Mouse (Mus musculus): Measurements from ENCODE around the gene Creg2. TPM values are rescaled to one million over a fixed set of nuclear protein-coding genes. Genes with fewer than 3 reads are reported as not detected.
A peak's percentile ranks its signal among the peaks of the same experiment; 100 is the strongest.
"Not testable (repeated sequence)": the region's sequence is repeated elsewhere in the genome, so short reads cannot be mapped to it uniquely, and the experiment has no call there.

Gene Creg2
- total RNA-seq, 4 experiments from 2014 or later = 0.03 to 0.05 TPM; not detected in 2

GRCm38 (mm10) chr1:39598726-39599125, 52.5 kb downstream of the Creg2 start:
- no peak for DNase-seq (ENCODE audit: low spot score)

- not testable (repeated sequence) for DNase-seq (ENCODE audit: low spot score)
Observed at GRCm38 (mm10) chr1:39597135-39597534, 54.1 kb downstream of the Creg2 start.

GRCm38 (mm10) chr1:39593836-39594235, 57.4 kb downstream of the Creg2 start:
- no peak for DNase-seq (ENCODE audit: low spot score)

DNA sequence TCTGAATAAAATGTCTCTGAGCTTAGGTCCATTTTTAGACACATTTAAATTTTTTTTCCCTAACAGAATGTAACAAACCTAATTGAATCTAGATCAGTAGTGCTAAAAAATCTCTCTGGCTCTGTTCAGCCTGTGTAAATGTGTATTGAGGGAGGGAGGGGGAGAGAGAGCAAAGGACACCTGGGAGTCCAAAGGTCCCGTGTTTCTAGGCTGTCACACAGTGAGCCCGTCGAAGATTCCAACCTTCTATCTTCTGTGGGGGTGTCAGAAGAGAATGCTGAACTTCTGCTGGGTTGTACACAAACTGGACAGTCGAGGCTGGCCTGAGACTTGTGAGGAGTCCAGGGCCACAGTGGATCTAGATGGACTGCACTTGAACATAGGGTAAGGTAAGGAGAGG, 59.2 kb downstream of the Creg2 start:
- DNase-seq (ENCODE audit: low spot score) = no peak

- DNase-seq (ENCODE audit: low spot score) = not testable (repeated sequence)
Observed at GRCm38 (mm10) chr1:39591557-39591956, 59.7 kb downstream of the Creg2 start.

DNA sequence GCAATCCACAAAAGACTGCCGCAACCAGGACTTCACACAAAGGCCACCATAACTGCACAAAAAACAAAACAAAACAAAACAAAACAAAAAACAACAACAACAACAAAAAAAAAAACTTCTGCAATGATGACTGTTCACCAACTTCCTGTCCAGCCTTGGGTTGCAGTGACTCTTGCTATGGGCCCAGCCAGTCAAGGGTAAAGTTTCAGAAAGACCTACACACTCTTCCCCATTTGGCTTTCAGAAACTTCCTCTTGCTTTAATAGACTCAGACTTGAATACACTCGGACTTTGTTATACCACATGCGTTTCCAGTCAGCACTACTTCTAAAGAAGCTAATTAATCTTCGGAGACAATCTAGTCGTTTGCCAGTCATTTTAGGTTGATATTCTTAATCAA, 61.1 kb downstream of the Creg2 start:
- no peak for DNase-seq (ENCODE audit: low spot score)

- DNase-seq (ENCODE audit: low spot score) = no peak
Observed at GRCm38 (mm10) chr1:39585416-39585815, 65.9 kb downstream of the Creg2 start.

- DNase-seq (ENCODE audit: low spot score) = no peak
Observed at GRCm38 (mm10) chr1:39583173-39583572, 68.1 kb downstream of the Creg2 start.

GRCm38 (mm10) chr1:39581215-39581614, 70.1 kb downstream of the Creg2 start:
- DNase-seq (ENCODE audit: low spot score) = no peak

GRCm38 (mm10) chr1:39579139-39579538, 72.1 kb downstream of the Creg2 start:
- DNase-seq (ENCODE audit: low spot score) = peak; percentile 21

- DNase-seq (ENCODE audit: low spot score) = no peak
Observed at GRCm38 (mm10) chr1:39578446-39578845, 72.8 kb downstream of the Creg2 start.

DNA sequence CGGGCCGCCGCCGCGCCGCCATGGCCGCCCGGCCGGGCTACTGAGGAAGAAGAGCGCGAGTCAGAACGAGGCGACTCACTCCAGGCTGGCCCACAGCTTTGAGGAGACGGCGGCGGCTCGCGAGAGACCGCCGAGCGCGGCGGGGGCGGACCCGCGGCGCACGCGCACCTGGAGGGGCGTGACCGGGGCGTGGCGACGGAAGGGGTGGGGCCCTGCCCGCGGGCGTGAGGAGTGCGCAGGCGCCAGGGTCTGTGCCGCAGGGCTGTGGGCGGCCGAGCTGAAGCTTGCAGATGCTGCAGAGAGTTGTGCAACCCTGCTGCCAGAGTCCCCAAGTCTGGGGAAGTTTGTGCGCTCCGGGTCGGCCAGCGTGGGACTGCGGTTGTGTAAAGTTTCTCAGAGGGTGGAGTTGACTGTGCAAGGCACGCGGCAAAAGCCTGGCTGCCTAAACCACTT, 74.0 kb downstream of the Creg2 start, which contains the start of gene Rnf149:
Gene Rnf149, minus strand, starts transcription at position 153 of the 453 bp plus-strand sequence.
- DNase-seq (ENCODE audit: low spot score) = peak; percentile 92

GRCm38 (mm10) chr1:39576431-39577243, 74.6 kb downstream of the Creg2 start:
- DNase-seq (ENCODE audit: low spot score) = peak; percentile 25

DNA sequence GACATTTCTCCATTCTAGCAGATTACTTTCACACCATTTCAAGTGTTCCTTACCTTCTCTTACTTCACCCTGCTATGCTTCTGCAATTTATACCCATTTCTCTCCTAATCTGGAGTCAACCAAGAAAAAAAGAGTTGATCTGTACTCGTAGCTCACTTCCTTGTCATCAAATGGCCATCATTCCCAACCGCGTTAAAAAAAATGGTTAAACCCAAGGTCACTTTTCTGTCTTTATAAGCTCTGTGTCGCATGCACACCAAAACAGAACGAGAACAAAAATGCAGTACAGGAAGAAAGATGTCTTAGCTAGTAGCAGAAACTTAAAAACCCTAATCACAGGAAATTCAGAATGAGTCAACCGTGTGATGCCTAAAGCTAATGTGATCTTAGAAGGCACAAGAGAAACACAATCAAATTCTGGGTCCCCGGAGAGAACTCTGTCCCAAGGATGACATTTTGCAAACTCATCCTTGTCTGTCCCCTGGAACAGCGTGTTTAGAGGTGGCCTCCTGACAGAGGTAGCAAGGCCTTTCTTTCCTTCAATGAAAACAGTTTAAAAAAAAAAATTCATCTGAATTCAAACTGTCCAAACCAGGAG, 75.4 kb downstream of the Creg2 start:
- no peak for DNase-seq (ENCODE audit: low spot score)

DNA sequence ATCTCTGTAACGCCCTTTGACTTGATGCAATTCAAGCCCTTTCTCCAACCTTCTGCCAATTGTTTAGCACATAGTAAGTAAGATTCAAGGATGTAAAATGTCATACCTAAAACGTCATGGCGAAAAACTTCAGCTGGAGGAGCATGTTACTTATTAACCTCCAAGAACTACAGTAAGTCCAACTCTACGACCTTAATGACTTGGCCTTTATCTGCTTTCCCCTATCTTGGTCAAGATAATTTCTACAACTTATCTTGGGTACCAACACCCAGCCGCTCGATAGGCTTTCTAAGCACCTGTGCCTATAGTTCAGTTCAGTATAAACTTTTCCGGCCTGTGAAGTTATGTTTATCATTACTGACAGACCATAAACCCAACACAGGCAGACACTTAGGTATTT, 77.4 kb downstream of the Creg2 start:
- no peak for DNase-seq (ENCODE audit: low spot score)

GRCm38 (mm10) chr1:39571653-39572052, 79.6 kb downstream of the Creg2 start:
- no peak for DNase-seq (ENCODE audit: low spot score)

Other genes with a start within 250 kb of the Creg2 start
- gene Tbc1d8, start 172.7 kb downstream of the Creg2 start, total RNA-seq (2022) = 1 to 10 TPM; 5.6 to 8.9 (median 5.8) TPM
- 10 to 100 TPM; 13.3 to 15.1 (median 14.3) TPM for gene Cnot11, start 116.5 kb downstream of the Creg2 start, total RNA-seq (2022)
- gene Rnf149, start 74.1 kb downstream of the Creg2 start, total RNA-seq (2022) = 1 to 10 TPM; 6.2 to 9.5 (median 7.8) TPM
- gene Rfx8, start 69.5 kb upstream of the Creg2 start, total RNA-seq (2022) = under 1 TPM; 0.16 to 0.23 (median 0.19) TPM
- 10 to 100 TPM in 2 of 4 experiments, 1 to 10 TPM in 2; 7.6 to 12.8 (median 10.7) TPM for gene Gm3646, start 153.9 kb upstream of the Creg2 start, total RNA-seq (2022)
- 100 to 1,000 TPM in 3 of 4 experiments, 10 to 100 TPM in 1; 98.5 to 135 (median 109) TPM for gene Map4k4, start 249.4 kb upstream of the Creg2 start, total RNA-seq (2022)